Mouse (Mus musculus) mature B cell (primary cell): ENCODE measurements around the gene Smagp.
"Not testable (repeated sequence)": the region's sequence is repeated elsewhere in the genome, so short reads cannot be mapped to it uniquely, and the experiment has no call there.

ENCODE experiments used
- in situ Hi-C: fragments of 300-500 bp; cut with MboI; formaldehyde crosslinking; loops from 2 replicates; pipeline ENCODE4 v1.14.3; 2019

The Smagp gene

GRCm38 (mm10) chr15:100627287-100627686 is 9.5 kb downstream of the Smagp start:
- in situ Hi-C loops, result no loop called here

GRCm38 (mm10) chr15:100624435-100624834 is 12.3 kb downstream of the Smagp start:
- in situ Hi-C loops, result no loop called here

DNA sequence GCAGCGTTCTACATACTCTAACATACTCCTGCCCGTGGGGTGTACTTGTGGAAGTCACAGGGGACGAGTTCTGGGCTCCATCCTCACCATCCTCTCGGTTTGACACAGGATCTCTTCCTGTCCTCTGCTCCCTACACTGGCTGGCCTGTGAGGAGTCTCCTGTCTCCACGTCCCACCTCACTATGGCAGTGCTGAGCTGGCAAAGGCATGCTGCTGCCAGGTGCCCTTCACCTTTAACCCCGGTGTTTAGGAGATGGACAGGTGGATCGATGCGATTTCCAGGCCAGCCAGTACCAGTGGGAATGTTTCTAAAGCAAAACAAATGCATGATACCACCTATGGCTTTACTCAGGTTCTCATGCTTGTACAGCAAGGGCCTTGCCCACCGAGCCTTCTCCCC is 13.0 kb downstream of the Smagp start:
- in situ Hi-C loops, result no loop called here

DNA sequence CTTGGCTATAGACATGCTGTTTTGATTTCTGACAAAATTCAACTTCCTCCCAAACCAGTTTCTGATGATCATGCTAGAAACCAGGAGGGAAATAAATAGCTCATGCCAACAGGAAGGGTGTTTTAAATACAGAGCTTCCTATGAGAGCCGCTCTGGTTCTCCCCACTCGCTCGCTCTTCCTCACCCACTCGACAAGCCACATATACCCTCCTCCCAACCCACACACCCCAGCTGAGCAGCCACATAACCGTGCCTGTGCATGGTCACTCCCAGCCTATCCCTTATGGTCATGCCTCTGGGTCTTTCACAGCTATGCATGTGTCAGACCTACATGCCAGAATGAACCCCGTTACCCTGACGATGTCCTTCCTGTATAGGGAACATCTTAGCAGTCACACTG is 14.6 kb downstream of the Smagp start:
- in situ Hi-C loops, result no loop called here

DNA sequence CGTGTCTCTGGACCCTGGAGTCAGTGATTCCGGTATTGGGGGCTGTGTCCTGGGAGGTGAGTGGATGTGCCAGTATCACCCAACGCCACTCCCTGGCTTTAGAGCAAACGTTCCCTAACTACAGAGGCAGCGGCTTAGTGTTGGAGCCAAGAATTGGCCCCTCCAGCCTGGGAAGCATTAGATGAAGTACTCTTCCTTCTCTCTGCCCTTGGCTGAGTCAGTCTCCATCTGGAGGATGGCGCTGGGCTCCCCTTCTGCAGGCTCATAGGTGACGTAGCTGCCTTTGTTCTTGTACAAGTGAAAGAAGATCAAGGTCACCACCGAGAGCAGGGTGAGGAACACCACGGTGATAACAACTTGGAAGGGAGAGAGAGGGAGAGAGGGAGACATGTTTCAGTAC is 15.1 kb downstream of the Smagp start:
- in situ Hi-C loops, result not testable (repeated sequence)

- in situ Hi-C loops, result no loop called here
Measured at GRCm38 (mm10) chr15:100619200-100619599, 17.5 kb downstream of the Smagp start.

DNA sequence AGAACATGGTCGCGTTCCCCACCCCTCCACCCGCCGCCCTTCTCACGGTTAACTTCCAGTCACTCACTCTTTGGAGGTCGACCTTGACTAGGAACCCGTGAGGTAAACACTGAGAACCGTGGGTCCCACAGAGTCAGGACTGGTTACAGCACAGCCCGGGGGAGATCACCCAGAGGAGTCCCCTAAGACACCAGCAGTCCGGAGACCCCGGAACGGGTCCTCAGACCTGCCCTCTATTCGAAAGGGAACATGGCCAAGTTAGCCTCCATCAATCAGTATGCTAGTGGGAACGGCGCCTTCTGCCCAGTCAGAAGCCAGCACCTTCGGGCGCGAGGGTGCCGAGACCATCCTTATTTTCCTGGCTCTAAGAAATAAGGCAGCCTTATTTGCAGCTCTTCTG is 20.5 kb downstream of the Smagp start:
- in situ Hi-C loops, result no loop called here

- in situ Hi-C loops, result no loop called here
Measured at GRCm38 (mm10) chr15:100615825-100616220, 20.9 kb downstream of the Smagp start.

- in situ Hi-C loops, result no loop called here
Measured at GRCm38 (mm10) chr15:100614996-100615824, 21.5 kb downstream of the Smagp start, which contains the start of gene Dazap2. Gene Dazap2 (plus strand): TSS chr15:100615349.

GRCm38 (mm10) chr15:100614218-100614995 is 22.3 kb downstream of the Smagp start:
- in situ Hi-C loops, result no loop called here

GRCm38 (mm10) chr15:100613584-100613983 is 23.2 kb downstream of the Smagp start:
- in situ Hi-C loops, result no loop called here

DNA sequence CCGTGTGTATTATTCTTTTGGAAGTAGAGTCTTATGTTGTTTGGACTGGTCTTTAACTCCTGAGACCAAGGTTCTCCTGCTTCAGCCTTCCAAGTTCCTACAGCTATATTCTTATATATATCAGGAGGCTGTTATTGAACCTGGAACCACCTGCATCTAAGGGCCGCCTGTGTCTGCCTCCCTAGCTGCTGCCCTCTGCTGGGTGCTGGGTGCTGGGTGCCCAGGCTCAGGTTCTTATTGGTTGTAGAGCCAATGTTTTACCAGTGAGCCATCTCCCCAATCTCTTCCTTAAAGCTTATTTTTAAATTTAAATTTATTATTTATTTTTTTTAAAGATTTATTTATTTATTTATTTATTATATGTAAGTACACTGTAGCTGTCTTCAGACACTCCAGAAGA is 24.3 kb downstream of the Smagp start:
- in situ Hi-C loops, result no loop called here

DNA sequence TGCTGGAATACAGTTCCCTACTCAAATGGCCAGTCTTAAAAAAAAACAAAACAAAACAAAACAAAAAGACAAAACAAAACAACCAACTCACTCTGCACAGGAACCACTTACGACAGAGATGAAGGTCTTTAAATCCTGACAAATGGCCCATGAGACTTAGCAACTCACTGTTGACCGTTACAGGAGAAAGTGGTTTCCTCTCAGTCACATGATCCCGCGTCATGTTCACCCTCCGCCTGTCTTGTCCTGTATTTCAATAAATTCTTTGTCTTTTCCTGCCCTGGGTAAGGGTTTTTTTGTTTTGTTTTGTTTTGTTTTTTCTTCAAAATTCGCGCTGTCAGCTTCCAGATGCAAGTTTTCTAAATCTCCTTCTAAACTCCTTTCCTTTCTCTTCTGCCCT is 24.8 kb downstream of the Smagp start:
- in situ Hi-C loops, result no loop called here

DNA sequence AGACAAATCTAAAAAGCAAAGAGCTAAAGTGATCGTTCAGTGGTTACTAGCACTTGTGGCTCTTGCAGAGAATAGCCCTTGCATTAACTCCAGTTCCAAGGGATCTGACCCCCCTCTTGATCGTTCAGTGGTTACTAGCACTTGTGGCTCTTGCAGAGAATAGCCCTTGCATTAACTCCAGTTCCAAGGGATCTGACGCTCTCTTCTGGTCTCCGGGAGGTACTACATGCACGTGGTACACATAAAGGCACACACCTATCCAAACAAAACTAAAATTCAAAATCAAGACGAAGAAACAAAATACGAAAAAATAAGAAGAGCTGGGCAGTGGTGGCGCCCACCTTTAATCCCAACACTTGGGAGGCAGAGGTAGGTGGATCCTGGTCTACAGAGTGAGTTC is 30.1 kb downstream of the Smagp start:
- in situ Hi-C loops, result not testable (repeated sequence)

- in situ Hi-C loops, result no loop called here
Measured at GRCm38 (mm10) chr15:100601669-100602068, 35.1 kb downstream of the Smagp start.

DNA sequence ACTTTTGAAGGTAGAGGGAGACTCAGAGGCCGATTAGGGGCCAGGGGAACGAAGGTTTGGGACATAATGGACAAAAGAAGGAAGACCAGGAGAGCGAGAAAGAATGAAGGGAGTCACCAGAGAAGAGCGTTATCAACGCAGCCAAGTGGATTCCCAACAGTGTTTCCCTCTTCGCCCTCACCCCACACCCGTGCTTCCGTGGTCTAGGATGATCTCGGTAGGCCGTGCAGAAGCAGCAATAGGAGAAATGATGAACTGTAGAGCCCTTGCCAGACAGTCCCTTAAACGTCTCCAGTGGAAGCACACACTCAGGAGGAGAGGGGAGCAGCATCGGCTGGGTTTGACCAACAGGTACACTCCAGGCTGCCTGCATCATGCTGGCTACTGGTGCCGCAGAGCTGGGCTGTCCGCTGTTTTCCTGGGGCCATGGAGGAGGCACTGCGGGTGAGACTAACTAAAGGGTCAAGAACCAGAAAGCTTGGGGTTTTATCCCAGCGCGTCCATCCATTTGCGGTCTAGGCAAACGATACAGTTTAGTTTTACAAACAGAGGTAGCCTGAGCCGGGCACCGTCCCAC is 36.0 kb downstream of the Smagp start:
- in situ Hi-C loops, result no loop called here

- in situ Hi-C loops, result no loop called here
Measured at GRCm38 (mm10) chr15:100600047-100600695, 36.6 kb downstream of the Smagp start.

GRCm38 (mm10) chr15:100599276-100600046 is 37.3 kb downstream of the Smagp start, which contains the start of gene Pou6f1:
Gene Pou6f1 (minus strand): TSS chr15:100599984.
- in situ Hi-C loops, result no loop called here

DNA sequence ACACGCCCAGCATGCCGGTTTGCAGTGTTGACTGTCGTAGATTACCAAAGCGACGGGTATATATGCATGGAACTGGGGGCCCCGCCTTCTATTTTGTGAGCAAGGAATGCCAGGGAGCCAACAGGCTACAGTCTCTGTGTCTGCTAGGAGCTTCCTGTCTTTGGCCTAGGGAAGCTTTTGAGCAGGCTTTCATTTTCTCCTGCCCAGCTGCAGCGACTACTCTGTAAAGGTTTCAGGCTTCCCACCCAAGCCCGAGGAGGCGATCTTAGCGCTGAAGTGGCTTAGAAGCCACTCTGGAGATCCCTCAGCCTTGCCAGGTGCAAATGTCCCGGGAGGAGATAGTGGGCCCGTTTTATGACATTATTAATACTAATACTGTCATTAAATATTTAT is 37.9 kb downstream of the Smagp start:
- in situ Hi-C loops, result no loop called here

DNA sequence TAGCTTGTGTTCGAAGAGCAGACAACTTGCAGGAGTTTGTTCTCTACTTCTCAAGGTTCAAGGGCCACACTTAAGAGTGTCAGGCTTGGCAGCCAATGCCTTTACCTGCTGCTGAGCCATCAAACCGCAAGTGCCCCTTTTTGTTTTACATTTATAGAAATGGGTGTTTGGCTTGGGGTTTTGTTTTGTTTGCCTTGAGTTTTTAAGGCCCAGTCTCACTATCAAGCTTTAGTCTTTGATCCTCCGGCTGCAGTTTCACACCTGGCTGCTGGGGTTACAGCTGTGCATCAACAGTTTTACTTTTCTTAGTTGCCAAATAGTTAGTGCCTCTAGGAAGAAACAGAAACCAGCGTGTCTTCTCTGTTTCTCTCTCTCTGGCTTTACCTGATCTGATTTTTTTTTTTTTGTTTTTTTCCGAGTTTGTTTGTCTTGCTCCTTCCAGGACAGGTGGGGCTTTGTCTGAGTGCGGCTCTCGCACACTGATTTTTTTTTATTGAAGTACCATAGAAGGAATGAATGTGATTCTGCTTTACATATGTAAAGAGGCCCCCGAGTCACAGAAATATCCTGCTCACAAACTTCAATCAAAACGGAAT is 38.4 kb downstream of the Smagp start:
- in situ Hi-C loops, result no loop called here

- in situ Hi-C loops, result no loop called here
Measured at GRCm38 (mm10) chr15:100592817-100593216, 43.9 kb downstream of the Smagp start.
